Mouse (Mus musculus) lung, postnatal 25 days (tissue): ENCODE data around the gene Dgkh.

ENCODE experiments used
- DNase-seq: peaks from one replicate; pipeline ENCODE4 v3.0.0; 2022; ENCODE audit warnings: low spot score

Gene Dgkh

GRCm38 (mm10) chr14:78536281-78537165 is 196.1 kb downstream of the Dgkh start, which contains the start of gene Akap11:
TSS of gene Akap11 (minus strand) at chr14:78536808.
- peak; percentile 95 for DNase-seq

- DNase-seq, result no peak
These were observed 197.2 kb downstream of the Dgkh start for GRCm38 (mm10) chr14:78535366-78535765.

- DNase-seq, result no peak
These were observed 197.9 kb downstream of the Dgkh start for GRCm38 (mm10) chr14:78534651-78535050.

GRCm38 (mm10) chr14:78533701-78534100 is 198.9 kb downstream of the Dgkh start:
- no peak for DNase-seq

- DNase-seq, result peak; percentile 56
These were observed 200.2 kb downstream of the Dgkh start for GRCm38 (mm10) chr14:78532345-78532744.

GRCm38 (mm10) chr14:78530256-78530655 is 202.3 kb downstream of the Dgkh start:
- DNase-seq, result no peak

- DNase-seq, result peak; percentile 20
These were observed 203.8 kb downstream of the Dgkh start for GRCm38 (mm10) chr14:78528461-78529425.

- DNase-seq, result no peak
These were observed 205.7 kb downstream of the Dgkh start for GRCm38 (mm10) chr14:78526907-78527306.

- no peak for DNase-seq
These were observed 206.1 kb downstream of the Dgkh start for GRCm38 (mm10) chr14:78526475-78526874.

- no peak for DNase-seq
These were observed 206.7 kb downstream of the Dgkh start for GRCm38 (mm10) chr14:78525611-78526457.

- DNase-seq, result no peak
These were observed 207.5 kb downstream of the Dgkh start for GRCm38 (mm10) chr14:78525059-78525458.

- DNase-seq, result no peak
These were observed 221.9 kb downstream of the Dgkh start for GRCm38 (mm10) chr14:78510713-78511112.

- no peak for DNase-seq
These were observed 222.8 kb downstream of the Dgkh start for GRCm38 (mm10) chr14:78509791-78510190.
